31 mouse cellular contexts compared by ENCODE assay signal in genomic region chr12:103272176-103272575, GRCm38 (mm10). TPM values are rescaled to one million over a fixed set of nuclear protein-coding genes. Genes with fewer than 3 reads are reported as not detected.
DNase-seq lines count a peak whose midpoint lies in the region; ATAC-seq lines count a peak whose summit lies in the region.
"Had no signal": no experiment of that assay in that cellular context is flagged by ENCODE, and none has a peak within 500 bp of the region (broad histone marks: within the 10 kb centered on the region; RNA-seq: fewer than 3 reads in every experiment).

No protein-coding gene starts in this region.

- WGBS in embryonic facial prominence, embryonic 11.5 days = 85% methylated on average over 3 of the region's 3 CpGs
- 83% methylated on average over 3 of the region's 3 CpGs for WGBS in embryonic facial prominence, embryonic 10.5 days

- H3K4me3 ChIP-seq in embryonic facial prominence, embryonic 11.5 days (ENCODE audit: low read depth, low read length) = no peak overlapping the region
- no peak overlapping the region for H3K4me3 ChIP-seq in embryonic facial prominence, embryonic 10.5 days
- H3K4me3 ChIP-seq: embryonic facial prominence, embryonic 13.5 days; embryonic facial prominence, embryonic 15.5 days; erythroblast, embryonic 14.5 days; forebrain, embryonic 10.5 days; forebrain, embryonic 12.5 days had no signal

- H3K4me1 ChIP-seq in embryonic facial prominence, embryonic 11.5 days (ENCODE audit: control insufficient read depth, insufficient read depth, low read length) = no peaks in the 10 kb centered on the region
- peaks cover 8% of the 10 kb centered on the region for H3K4me1 ChIP-seq in embryonic facial prominence, embryonic 10.5 days
- H3K4me1 ChIP-seq: embryonic facial prominence, embryonic 13.5 days; embryonic facial prominence, embryonic 15.5 days; forebrain, embryonic 12.5 days had no signal

- H3K9me3 ChIP-seq in embryonic facial prominence, embryonic 11.5 days (replicated peaks; ENCODE audit: control insufficient read depth, low read length) = no peaks in the 10 kb centered on the region
- no peaks in the 10 kb centered on the region for H3K9me3 ChIP-seq in embryonic facial prominence, embryonic 10.5 days
- H3K9me3 ChIP-seq: embryonic facial prominence, embryonic 13.5 days; embryonic facial prominence, embryonic 15.5 days; forebrain, embryonic 12.5 days had no signal

- H3K9ac ChIP-seq in embryonic facial prominence, embryonic 11.5 days (replicated peaks; ENCODE audit: low read length) = no peak overlapping the region
- H3K9ac ChIP-seq: embryonic facial prominence, embryonic 13.5 days; embryonic facial prominence, embryonic 15.5 days; forebrain, embryonic 12.5 days had no signal

- no peak overlapping the region for H3K27ac ChIP-seq in embryonic facial prominence, embryonic 11.5 days (replicated peaks; ENCODE audit: low read depth, low read length)
- H3K27ac ChIP-seq in embryonic facial prominence, embryonic 10.5 days (replicated peaks) = no peak overlapping the region
- H3K27ac ChIP-seq: embryonic facial prominence, embryonic 13.5 days; embryonic facial prominence, embryonic 15.5 days; forebrain, embryonic 10.5 days; forebrain, embryonic 12.5 days had no signal

- H3K27me3 ChIP-seq in embryonic facial prominence, embryonic 11.5 days (ENCODE audit: control insufficient read depth, insufficient read depth, low read length) = no peaks in the 10 kb centered on the region
- H3K27me3 ChIP-seq in embryonic facial prominence, embryonic 10.5 days (replicated peaks; ENCODE audit: low read depth, poor library complexity, severe bottlenecking) = no peaks in the 10 kb centered on the region
- H3K27me3 ChIP-seq: CH12.LX; embryonic facial prominence, embryonic 13.5 days; embryonic facial prominence, embryonic 15.5 days; forebrain, embryonic 12.5 days; Patski had no signal

- no peak overlapping the region for H3K4me2 ChIP-seq in embryonic facial prominence, embryonic 11.5 days (ENCODE audit: low read depth, low read length)
- H3K4me2 ChIP-seq: embryonic facial prominence, embryonic 13.5 days; embryonic facial prominence, embryonic 15.5 days; forebrain, embryonic 12.5 days had no signal

- H3K36me3 ChIP-seq in embryonic facial prominence, embryonic 11.5 days (replicated peaks; ENCODE audit: control insufficient read depth, insufficient read depth, low read depth, low read length) = no peaks in the 10 kb centered on the region
- no peaks in the 10 kb centered on the region for H3K36me3 ChIP-seq in embryonic facial prominence, embryonic 10.5 days (replicated peaks)
- H3K36me3 ChIP-seq: embryonic facial prominence, embryonic 13.5 days; embryonic facial prominence, embryonic 15.5 days; forebrain, embryonic 10.5 days; forebrain, embryonic 12.5 days; G1E had no signal

- no peak for DNase-seq in embryonic facial prominence, embryonic 11.5 days (ENCODE audit: low spot score)
- DNase-seq in embryonic facial prominence, embryonic 10.5 days (ENCODE audit: low spot score) = no peak
- peak; percentile 17 for DNase-seq in layer of hippocampus, adult 9-11 months
- no peak for DNase-seq in layer of hippocampus, adult 9-10 months (ENCODE audit: low spot score)
- DNase-seq in right cerebral cortex, adult 18-20 months = peak; percentile 18
- no peak for DNase-seq in right cerebral cortex, postnatal 10 days (ENCODE audit: low spot score in 2 of 2)
- DNase-seq in brain, adult 2 months (ENCODE audit: low read depth, low spot score) = peak; percentile 63
- DNase-seq in urinary bladder, postnatal 25 days (ENCODE audit: low spot score) = no peak
- DNase-seq: adrenal gland, adult 8-10 months; adrenal gland, postnatal 14 days; adrenal gland, postnatal 36 days; B cell, adult 2 months; cerebellum, adult 11 months; cerebellum, adult 18-20 months; cerebellum, adult 8-10 months; cerebellum, adult 9-11 months; cerebellum, postnatal 14 days; cerebellum, postnatal 36 days; embryo, embryonic 11 days had no signal

- ATAC-seq in embryonic facial prominence, embryonic 11.5 days (replicated peaks; ENCODE audit: insufficient number of reproducible peaks, low FRiP score, low TSS enrichment, low read depth) = 0 out of 2 replicates have a peak, but pooled peaks have one; percentile 29
- ATAC-seq: activated CD4-positive, CD25-positive, alpha-beta regulatory T cell, adult 4 months; CD4-positive, CD25-positive, alpha-beta regulatory T cell, adult 4 months; forebrain, embryonic 14.5 days; forebrain, embryonic 16.5 days; Patski had no signal

RNA-seq across cellular contexts. Expression of gene Prima1, which starts 30.2 kb away (rescaled TPM):
- polyA plus RNA-seq in embryonic facial prominence, embryonic 11.5 days (2014; fragmentation: Nextera tagmentation; extraction: Ambion mirVana) = 0.32 and 0.50 TPM in 2 replicates
- polyA plus RNA-seq in embryonic facial prominence, embryonic 10.5 days (2016; fragmentation: Nextera tagmentation; extraction: Ambion mirVana) = 0.44 and 0.52 TPM in 2 replicates
- polyA plus RNA-seq: activated CD4-positive, CD25-positive, alpha-beta regulatory T cell, adult 4 months; CD4-positive, CD25-positive, alpha-beta regulatory T cell, adult 4 months; erythroblast, embryonic 14.5 days; forebrain, embryonic 10.5 days; G1E had no signal

RNA-seq across cellular contexts. Expression of gene Fam181a, which starts 38.6 kb away (rescaled TPM):
- polyA plus RNA-seq in embryonic facial prominence, embryonic 11.5 days (2014; fragmentation: Nextera tagmentation; extraction: Ambion mirVana) = 4.5 and 5.1 TPM in 2 replicates
- 3.6 and 9.3 TPM in 2 replicates for polyA plus RNA-seq in embryonic facial prominence, embryonic 10.5 days (2016; fragmentation: Nextera tagmentation; extraction: Ambion mirVana)
- polyA plus RNA-seq: activated CD4-positive, CD25-positive, alpha-beta regulatory T cell, adult 4 months; CD4-positive, CD25-positive, alpha-beta regulatory T cell, adult 4 months; embryonic facial prominence, embryonic 15.5 days; erythroblast, embryonic 14.5 days; G1E; Patski had no signal

Comparison
In these comparisons a context has a peak if more than half of its experiments do, and no peak if none do; other contexts are left out.
1. DNase-seq: peak in layer of hippocampus, adult 9-11 months (single experiment), right cerebral cortex, adult 18-20 months (single experiment) and brain, adult 2 months (single experiment); none in embryonic facial prominence, embryonic 11.5 days (single experiment), embryonic facial prominence, embryonic 10.5 days (single experiment), layer of hippocampus, adult 9-10 months (single experiment), right cerebral cortex, postnatal 10 days (0 of 2) and urinary bladder, postnatal 25 days (single experiment).